Mouse (Mus musculus): ENCODE results near the gene Fam214b.

- TF ChIP-seq CTCF (IDR thresholded peaks at IDR 0.05; ENCODE audit: borderline replicate concordance, insufficient read depth, low read length) (no peak), POLR2A (IDR thresholded peaks at IDR 0.05; ENCODE audit: low read depth, low read length) (peak; percentile 40; the same call in 1 of the 2 replicates)
These were observed 7.2 kb downstream of the Fam214b start for GRCm38 (mm10) chr4:43038567-43039495.

All from embryonic fibroblast, embryonic 13.5 days (primary cell).